Mouse (Mus musculus): ENCODE results near the gene Ppa2.

GRCm38 (mm10) chr3:133423073-133423472 lies 113.2 kb downstream of the Ppa2 start:
- TF ChIP-seq CTCF (IDR thresholded peaks at IDR 0.05; ENCODE audit: low read depth, low read length): no peak
- TF ChIP-seq GATA1 (IDR thresholded peaks at IDR 0.05; ENCODE audit: borderline replicate concordance, low read length): no peak
- no peak for TF ChIP-seq TAL1 (conservative IDR thresholded peaks at IDR 0.05; ENCODE audit: low read depth, low read length)

Data from G1E (cell line).